Mouse (Mus musculus): ENCODE measurements around the gene Eid2. TPM values are rescaled to one million over a fixed set of nuclear protein-coding genes. Genes with fewer than 3 reads are reported as not detected.
A peak's percentile ranks its signal among the peaks of the same experiment; 100 is the strongest.
"Not testable (repeated sequence)": the region's sequence is repeated elsewhere in the genome, so short reads cannot be mapped to it uniquely, and the experiment has no call there.

The Eid2 gene
- not detected in 2 replicates for total RNA-seq (2012; rRNA removed)
- not detected for polyA plus RNA-seq (2012; ENCODE audit: insufficient read depth in 1 of 2, insufficient read length in 2 of 2, low read depth in 1 of 2, low replicate concordance in 2 of 2, missing spikeins in 1 of 2)

DNA sequence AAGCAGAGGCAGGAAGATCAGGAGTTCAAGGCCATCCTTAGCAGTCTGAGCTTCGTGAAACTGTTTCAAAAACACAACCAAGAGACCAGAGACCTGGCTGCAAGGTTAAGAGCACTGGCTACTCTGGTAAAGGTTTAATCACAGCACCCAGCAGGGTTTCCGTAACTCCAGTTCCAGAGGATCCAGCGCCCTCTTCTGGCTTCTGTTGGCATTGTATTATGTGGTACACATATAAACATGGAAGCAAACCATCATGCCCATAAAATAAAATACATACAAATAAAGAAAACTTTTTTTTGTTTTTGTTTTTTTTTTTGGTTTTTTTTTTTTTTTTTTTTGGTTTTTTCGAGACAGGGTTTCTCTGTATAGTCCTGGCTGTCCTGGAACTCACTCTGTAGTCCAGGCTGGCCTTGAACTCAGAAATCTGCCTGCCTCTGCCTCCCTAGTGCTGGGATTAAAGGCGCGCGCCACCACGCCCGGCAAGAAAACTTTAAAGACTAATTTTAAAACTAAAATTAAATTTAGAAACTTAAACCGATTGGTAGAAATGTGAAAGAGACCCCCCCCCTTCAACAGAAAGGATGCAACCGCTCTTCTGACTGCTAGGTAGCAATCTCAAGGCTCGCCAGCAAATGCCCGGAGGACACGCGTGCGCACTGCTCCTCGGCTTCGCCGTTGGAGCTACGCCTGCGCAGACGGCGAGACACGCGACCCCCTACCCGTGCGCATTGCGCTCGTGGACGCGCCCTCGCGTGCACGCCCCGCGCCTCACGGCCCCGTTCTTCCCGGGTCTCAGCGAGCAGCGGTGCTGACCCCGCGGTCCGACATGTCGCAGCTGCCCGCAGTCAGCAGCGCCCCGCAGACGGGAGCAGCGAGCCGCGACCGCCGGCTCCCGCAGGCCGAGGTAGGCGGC is at the start of gene Eid2:
Gene Eid2 (plus strand): TSS at position 753 of the 913 bp plus-strand sequence.
- H3K36me3 ChIP-seq (ENCODE audit: control insufficient read depth in 1 of 2, insufficient read depth in 2 of 2, low read length in 2 of 2), result peaks cover 0 to 3% of the 10 kb centered on the region in 2 experiments; a peak in 2 of 4 replicates
- no peak within 1 kb of the TSS for H3K27ac ChIP-seq (ENCODE audit: control insufficient read depth, low read depth, low read length)
- TF ChIP-seq MYB (IDR thresholded peaks at IDR 0.05; ENCODE audit: low read depth, low read length) (no peak), RAD21 (IDR thresholded peaks at IDR 0.05; ENCODE audit: low read depth, low read length) (peak; percentile 31), SMC3 (IDR thresholded peaks at IDR 0.05; ENCODE audit: low read depth, low read length) (0 out of 2 replicates have a peak, but pooled peaks have one; percentile 29), ELF1 (IDR thresholded peaks at IDR 0.05; ENCODE audit: low read depth, low read length) (no peak), UBTF (IDR thresholded peaks at IDR 0.05; ENCODE audit: borderline replicate concordance, insufficient read depth, low read depth, low read length) (no peak), TCF12 (IDR thresholded peaks at IDR 0.05; ENCODE audit: low read depth, low read length) (no peak), ZC3H11A (IDR thresholded peaks at IDR 0.05; ENCODE audit: low read depth, low read length) (0 out of 2 replicates have a peak, but pooled peaks have one; percentile 25), ZKSCAN1 (IDR thresholded peaks at IDR 0.05; ENCODE audit: low read depth, low read length) (no peak), CTCF (IDR thresholded peaks at IDR 0.05 in 2 of 3, conservative IDR thresholded peaks at IDR 0.05 in 1 of 3; ENCODE audit: control insufficient read depth in 1 of 3, insufficient read depth in 1 of 3, low read depth in 2 of 3, low read length in 3 of 3, poor library complexity in 1 of 3, severe bottlenecking in 1 of 3) (peak in 2 of 3 experiments; percentile 22 to 35; a peak in 1 of 6 replicates), GATA1 (IDR thresholded peaks at IDR 0.05; ENCODE audit: low read depth, low read length) (no peak), USF2 (IDR thresholded peaks at IDR 0.05; ENCODE audit: borderline replicate concordance in 1 of 2, insufficient read depth in 1 of 2, low read depth in 1 of 2, low read length in 2 of 2) (no peak), CHD2 (IDR thresholded peaks at IDR 0.05; ENCODE audit: low read length) (no peak)
- H3K79me2 ChIP-seq (ENCODE audit: control insufficient read depth, insufficient read depth, low read length, poor library complexity), result no peaks in the 10 kb centered on the region
- H3K4me3 ChIP-seq (ENCODE audit: control insufficient read depth in 1 of 2, insufficient read depth in 1 of 2, low read depth in 2 of 2, low read length in 2 of 2), result no peak within 1 kb of the TSS
- no peaks in the 10 kb centered on the region for H3K9me3 ChIP-seq (replicated peaks; ENCODE audit: insufficient read depth, low read length)
- no peaks in the 10 kb centered on the region for H3K27me3 ChIP-seq (ENCODE audit: control insufficient read depth in 1 of 2, insufficient read depth in 2 of 2, low read length in 2 of 2)
- no peak within 1 kb of the TSS for H3K9ac ChIP-seq (ENCODE audit: control insufficient read depth, low read depth, low read length, poor library complexity, severe bottlenecking)
- peaks cover 0 to 6% of the 10 kb centered on the region in 2 experiments; a peak in 2 of 4 replicates for H3K4me1 ChIP-seq (ENCODE audit: control insufficient read depth in 1 of 2, insufficient read depth in 2 of 2, low read length in 2 of 2)
- no peak for DNase-seq (ENCODE audit: low read depth, low spot score)

- TF ChIP-seq ETS1 (IDR thresholded peaks at IDR 0.05; ENCODE audit: low read depth, low read length) (peak; percentile 41), CTCF (IDR thresholded peaks at IDR 0.05 in 2 of 3, conservative IDR thresholded peaks at IDR 0.05 in 1 of 3; ENCODE audit: control insufficient read depth in 1 of 3, insufficient read depth in 1 of 3, low read depth in 2 of 3, low read length in 3 of 3, poor library complexity in 1 of 3, severe bottlenecking in 1 of 3) (peak; percentile 24 to 60 (median 58); a peak in 5 of 6 replicates), HCFC1 (IDR thresholded peaks at IDR 0.05; ENCODE audit: low read depth, low read length) (0 out of 2 replicates have a peak, but pooled peaks have one; percentile 26), POLR2A (IDR thresholded peaks at IDR 0.05; ENCODE audit: control insufficient read depth in 1 of 2, insufficient read depth in 1 of 2, low read depth in 1 of 2, low read length in 2 of 2, poor library complexity in 1 of 2) (peak in 1 of 2 experiments; percentile 43; a peak in 1 of 4 replicates)
- not testable (repeated sequence) for H3K27me3 ChIP-seq (ENCODE audit: control insufficient read depth in 1 of 2, insufficient read depth in 2 of 2, low read length in 2 of 2); H3K9me3 ChIP-seq (replicated peaks; ENCODE audit: insufficient read depth, low read length); H3K79me2 ChIP-seq (ENCODE audit: control insufficient read depth, insufficient read depth, low read length, poor library complexity)
- peak overlapping the region; percentile 18 for H3K27ac ChIP-seq (ENCODE audit: control insufficient read depth, low read depth, low read length)
- peak overlapping the region; percentile 74 for H3K9ac ChIP-seq (ENCODE audit: control insufficient read depth, low read depth, low read length, poor library complexity, severe bottlenecking)
- H3K4me3 ChIP-seq (ENCODE audit: control insufficient read depth in 1 of 2, insufficient read depth in 1 of 2, low read depth in 2 of 2, low read length in 2 of 2), result peak overlapping the region; percentile 67 to 90
- H3K36me3 ChIP-seq (ENCODE audit: control insufficient read depth in 1 of 2, insufficient read depth in 2 of 2, low read length in 2 of 2), result peaks cover 0 to 13% of the 10 kb centered on the region in 2 experiments; a peak in 2 of 4 replicates
- peak; percentile 79 for DNase-seq (ENCODE audit: low read depth, low spot score)
- H3K4me1 ChIP-seq (ENCODE audit: control insufficient read depth in 1 of 2, insufficient read depth in 2 of 2, low read length in 2 of 2), result peaks cover 2 to 24% of the 10 kb centered on the region in 2 experiments; a peak in 3 of 4 replicates
Observed at GRCm38 (mm10) chr7:28218951-28219740, 48.5 kb upstream of the Eid2 start.

DNA sequence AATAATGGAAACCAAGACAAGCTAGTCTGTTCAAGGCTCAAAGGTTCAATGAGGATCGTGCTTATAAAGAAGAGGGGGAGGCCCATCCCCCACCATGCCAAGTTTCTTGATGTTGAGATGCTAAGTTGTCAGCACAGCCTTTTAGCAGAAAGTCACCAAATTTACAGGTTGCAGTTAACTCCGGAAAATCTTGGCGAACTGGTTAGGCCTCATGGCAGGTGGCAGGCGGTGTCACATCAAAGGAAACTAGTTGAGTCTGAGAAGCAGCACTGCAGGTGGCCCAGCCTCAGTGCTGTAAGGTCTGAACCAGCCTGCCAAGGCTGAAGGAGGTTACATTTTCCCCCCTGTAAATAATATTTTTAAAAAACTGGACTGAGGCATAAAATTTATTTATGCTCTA is 40.8 kb upstream of the Eid2 start:
- H3K27me3 ChIP-seq (ENCODE audit: control insufficient read depth in 1 of 2, insufficient read depth in 2 of 2, low read length in 2 of 2); H3K4me1 ChIP-seq (ENCODE audit: control insufficient read depth in 1 of 2, insufficient read depth in 2 of 2, low read length in 2 of 2); H3K79me2 ChIP-seq (ENCODE audit: control insufficient read depth, insufficient read depth, low read length, poor library complexity); DNase-seq (ENCODE audit: low read depth, low spot score); H3K4me3 ChIP-seq (ENCODE audit: control insufficient read depth in 1 of 2, insufficient read depth in 1 of 2, low read depth in 2 of 2, low read length in 2 of 2); H3K36me3 ChIP-seq (ENCODE audit: control insufficient read depth in 1 of 2, insufficient read depth in 2 of 2, low read length in 2 of 2); H3K27ac ChIP-seq (ENCODE audit: control insufficient read depth, low read depth, low read length); H3K9me3 ChIP-seq (replicated peaks; ENCODE audit: insufficient read depth, low read length); H3K9ac ChIP-seq (ENCODE audit: control insufficient read depth, low read depth, low read length, poor library complexity, severe bottlenecking): not testable (repeated sequence)

GRCm38 (mm10) chr7:28227421-28227820 is 40.3 kb upstream of the Eid2 start:
- not testable (repeated sequence) for H3K4me1 ChIP-seq (ENCODE audit: control insufficient read depth in 1 of 2, insufficient read depth in 2 of 2, low read length in 2 of 2); H3K4me3 ChIP-seq (ENCODE audit: control insufficient read depth in 1 of 2, insufficient read depth in 1 of 2, low read depth in 2 of 2, low read length in 2 of 2); DNase-seq (ENCODE audit: low read depth, low spot score); H3K9ac ChIP-seq (ENCODE audit: control insufficient read depth, low read depth, low read length, poor library complexity, severe bottlenecking); H3K79me2 ChIP-seq (ENCODE audit: control insufficient read depth, insufficient read depth, low read length, poor library complexity); H3K36me3 ChIP-seq (ENCODE audit: control insufficient read depth in 1 of 2, insufficient read depth in 2 of 2, low read length in 2 of 2); H3K9me3 ChIP-seq (replicated peaks; ENCODE audit: insufficient read depth, low read length); H3K27me3 ChIP-seq (ENCODE audit: control insufficient read depth in 1 of 2, insufficient read depth in 2 of 2, low read length in 2 of 2); H3K27ac ChIP-seq (ENCODE audit: control insufficient read depth, low read depth, low read length)
